Mouse (Mus musculus): ENCODE measurements around the gene 4933400A11Rik. TPM values are rescaled to one million over a fixed set of nuclear protein-coding genes. Genes with fewer than 3 reads are reported as not detected.

4933400A11Rik gene
- polyA plus RNA-seq, 1 experiment from 2014 or later = not detected

GRCm38 (mm10) chrX:169794831-169795311, 15.4 kb upstream of the 4933400A11Rik start:
- no peaks in the 10 kb centered on the region for H3K36me3 ChIP-seq (replicated peaks)
- H3K9ac ChIP-seq = no peak overlapping the region
- WGBS (ENCODE audit: insufficient replicate concordance) = 33% methylated on average over 7 of the region's 7 CpGs
- no peak overlapping the region for H3K4me3 ChIP-seq (replicated peaks)
- H3K4me2 ChIP-seq = no peak overlapping the region
- no peaks in the 10 kb centered on the region for H3K9me3 ChIP-seq (replicated peaks)
- no peaks in the 10 kb centered on the region for H3K27me3 ChIP-seq
- no peak for ATAC-seq (ENCODE audit: insufficient read depth)
- H3K4me1 ChIP-seq (replicated peaks) = no peaks in the 10 kb centered on the region
- no peak overlapping the region for H3K27ac ChIP-seq (replicated peaks)

GRCm38 (mm10) chrX:169794421-169794820, 15.0 kb upstream of the 4933400A11Rik start:
- Histone ChIP-seq H3K27me3 (no peaks in the 10 kb centered on the region), H3K4me3 (replicated peaks) (no peak overlapping the region), H3K27ac (replicated peaks) (no peak overlapping the region), H3K36me3 (replicated peaks) (no peaks in the 10 kb centered on the region), H3K9ac (no peak overlapping the region), H3K9me3 (replicated peaks) (no peaks in the 10 kb centered on the region), H3K4me1 (replicated peaks) (no peaks in the 10 kb centered on the region), H3K4me2 (no peak overlapping the region)
- WGBS (ENCODE audit: insufficient replicate concordance) = 59% methylated on average over 4 of the region's 4 CpGs
- ATAC-seq (ENCODE audit: insufficient read depth) = no peak

- ATAC-seq (ENCODE audit: insufficient read depth) = no peak
- no peak overlapping the region for H3K4me2 ChIP-seq
- H3K4me1 ChIP-seq (replicated peaks) = no peaks in the 10 kb centered on the region
- H3K4me3 ChIP-seq (replicated peaks) = no peak overlapping the region
- WGBS (ENCODE audit: insufficient replicate concordance) = 33% methylated on average over 1 of the region's 1 CpGs
- no peaks in the 10 kb centered on the region for H3K36me3 ChIP-seq (replicated peaks)
- H3K27me3 ChIP-seq = no peaks in the 10 kb centered on the region
- H3K27ac ChIP-seq (replicated peaks) = no peak overlapping the region
- H3K9me3 ChIP-seq (replicated peaks) = no peaks in the 10 kb centered on the region
- H3K9ac ChIP-seq = no peak overlapping the region
Measured at GRCm38 (mm10) chrX:169792879-169793278, 13.4 kb upstream of the 4933400A11Rik start.

- Histone ChIP-seq H3K4me1 (replicated peaks) (no peaks in the 10 kb centered on the region), H3K4me2 (no peak overlapping the region), H3K27ac (replicated peaks) (no peak overlapping the region), H3K4me3 (replicated peaks) (no peak overlapping the region), H3K36me3 (replicated peaks) (no peaks in the 10 kb centered on the region), H3K27me3 (no peaks in the 10 kb centered on the region), H3K9me3 (replicated peaks) (no peaks in the 10 kb centered on the region), H3K9ac (no peak overlapping the region)
- ATAC-seq (ENCODE audit: insufficient read depth) = no peak
- 69% methylated on average over 5 of the region's 5 CpGs for WGBS (ENCODE audit: insufficient replicate concordance)
Measured at GRCm38 (mm10) chrX:169789702-169790101, 10.3 kb upstream of the 4933400A11Rik start.

- ATAC-seq (ENCODE audit: insufficient read depth) = no peak
Measured at GRCm38 (mm10) chrX:169758001-169758400, 21.4 kb downstream of the 4933400A11Rik start.

GRCm38 (mm10) chrX:169735387-169735969, 44.0 kb downstream of the 4933400A11Rik start:
- H3K27ac ChIP-seq (replicated peaks) = no peak overlapping the region
- H3K4me2 ChIP-seq = no peak overlapping the region
- no peaks in the 10 kb centered on the region for H3K4me1 ChIP-seq (replicated peaks)
- WGBS (ENCODE audit: insufficient replicate concordance) = 46% methylated on average over 3 of the region's 3 CpGs
- H3K4me3 ChIP-seq (replicated peaks) = no peak overlapping the region
- no peaks in the 10 kb centered on the region for H3K9me3 ChIP-seq (replicated peaks)
- no peak for ATAC-seq (ENCODE audit: insufficient read depth)
- no peaks in the 10 kb centered on the region for H3K36me3 ChIP-seq (replicated peaks)
- H3K9ac ChIP-seq = no peak overlapping the region
- H3K27me3 ChIP-seq = no peaks in the 10 kb centered on the region

More at GRCm38 (mm10) chrX:169758001-169758400, 21.4 kb downstream of the 4933400A11Rik start:
- Histone ChIP-seq H3K9ac (no peak overlapping the region), H3K36me3 (replicated peaks) (no peaks in the 10 kb centered on the region), H3K4me2 (no peak overlapping the region), H3K9me3 (replicated peaks) (no peaks in the 10 kb centered on the region), H3K27me3 (no peaks in the 10 kb centered on the region), H3K27ac (replicated peaks) (no peak overlapping the region), H3K4me3 (replicated peaks) (no peak overlapping the region), H3K4me1 (replicated peaks) (no peaks in the 10 kb centered on the region)
- 62% methylated on average over 3 of the region's 3 CpGs for WGBS (ENCODE audit: insufficient replicate concordance)

Other genes starting within 250 kb of the 4933400A11Rik start
- 1.0 and 1.2 TPM in 2 replicates for gene Mid1, start 94.4 kb downstream of the 4933400A11Rik start, polyA plus RNA-seq (2015; fragmentation: Nextera tagmentation; extraction: Ambion mirVana)
- 66.4 and 85.9 TPM in 2 replicates for gene Gm21887, start 230.0 kb upstream of the 4933400A11Rik start, polyA plus RNA-seq (2015; fragmentation: Nextera tagmentation; extraction: Ambion mirVana)